Mouse (Mus musculus) testis, adult 2 months (tissue): ENCODE results near the gene Tmem251.

Experiments used
- CTCF ChIP-seq: fragments of 200-500 bp; IDR thresholded peaks from 2 replicates; pipeline ENCODE4 v1.5.1; 2012; ENCODE audit warnings: low read depth, mild to moderate bottlenecking, inconsistent platforms, low read length, moderate library complexity; ENCODE audit not compliant: control insufficient read depth, insufficient read depth, insufficient replicate concordance
- POLR2A ChIP-seq: fragments of 200-500 bp; IDR thresholded peaks from 2 replicates; pipeline ENCODE4 v1.6.1; 2012; ENCODE audit warnings: low read depth, mild to moderate bottlenecking, inconsistent platforms, low read length, moderate library complexity; ENCODE audit not compliant: control insufficient read depth

DNA sequence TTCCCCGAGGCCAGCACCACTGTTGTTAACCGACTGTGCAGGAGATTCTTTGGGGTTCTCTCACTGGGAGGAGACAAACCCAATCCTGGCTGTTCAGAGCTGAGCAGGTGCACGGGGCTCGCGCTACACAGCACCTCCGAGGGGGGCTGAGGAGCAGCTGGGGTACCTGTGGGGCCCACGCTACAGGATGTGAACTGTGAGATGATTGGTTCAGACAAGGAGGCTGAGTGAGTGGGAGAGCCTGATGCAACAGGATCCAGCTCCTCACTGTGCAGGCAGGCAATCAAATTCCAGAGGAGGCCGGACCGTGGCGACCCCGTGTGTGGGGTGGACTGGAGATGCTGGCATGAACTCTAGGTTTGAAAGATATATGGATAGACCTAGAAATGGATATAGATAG lies 21.1 kb upstream of the Tmem251 start:
- TF ChIP-seq CTCF (no peak), POLR2A (no peak)
